Mouse (Mus musculus) forebrain, postnatal 0 days (tissue): Measurements from ENCODE around the gene Golga2. TPM values are rescaled to one million over a fixed set of nuclear protein-coding genes. Genes with fewer than 3 reads are reported as not detected.

Source experiments
- ATAC-seq: fragments of 200-750 bp; cut with Nextera tagmentation; 2 replicates; pipeline ENCODE4 v1.8.0; 2017; ENCODE audit warnings: mild to moderate bottlenecking, moderate library complexity
- DNase-seq: peaks from one replicate; pipeline ENCODE4 v3.0.0-alpha.2; 2015
- H3K27ac ChIP-seq: fragments of 300-500 bp; sonication (generic); 2 replicates; pipeline ENCODE4 v1.5.1; 2014; ENCODE audit warnings: low read depth, mild to moderate bottlenecking, antibody characterized with exemption, low read length, moderate library complexity, mixed read lengths
- H3K27me3 ChIP-seq: fragments of 300-500 bp; sonication (generic); 2 replicates; pipeline ENCODE4 v1.6.1; 2014; ENCODE audit warnings: mild to moderate bottlenecking, low read length, mixed read lengths; ENCODE audit not compliant: insufficient read depth
- H3K36me3 ChIP-seq: fragments of 300-500 bp; sonication (generic); 2 replicates; pipeline ENCODE4 v1.6.1; 2014; ENCODE audit warnings: mild to moderate bottlenecking, moderate library complexity; ENCODE audit not compliant: insufficient read depth
- H3K4me1 ChIP-seq: fragments of 300-500 bp; sonication (generic); 2 replicates; pipeline ENCODE4 v1.6.1; 2014; ENCODE audit warnings: antibody characterized with exemption; ENCODE audit not compliant: insufficient read depth
- H3K4me2 ChIP-seq: fragments of 300-500 bp; sonication (generic); 2 replicates; pipeline ENCODE4 v1.6.1; 2014; ENCODE audit warnings: low read depth, mild to moderate bottlenecking, moderate library complexity
- H3K4me3 ChIP-seq: fragments of 300-500 bp; sonication (generic); 2 replicates; pipeline ENCODE4 v1.5.1; 2014; ENCODE audit warnings: low read depth, low read length, mixed read lengths
- H3K9ac ChIP-seq: fragments of 300-500 bp; sonication (generic); 2 replicates; pipeline ENCODE4 v1.6.1; 2014; ENCODE audit warnings: mild to moderate bottlenecking
- H3K9me3 ChIP-seq: fragments of 300-500 bp; sonication (generic); 2 replicates; pipeline ENCODE4 v1.6.1; 2016; ENCODE audit warnings: low read length
- CTCF ChIP-seq: sonication (generic); IDR thresholded peaks from 2 replicates; pipeline ENCODE4 v1.5.1; 2016; ENCODE audit warnings: antibody characterized with exemption, control low read depth, low read depth
- WGBS: fragments of 180-500 bp; shearing (Covaris S2); extraction: QIAGEN DNeasy Blood & Tissue Kit; methylation state at CpG from one replicate; pipeline ENCODE4 v1.1.7; 2014; 5-methylcytosine and 5-hydroxymethylcytosine counted together
- polyA plus RNA-seq: library from polyadenylated mRNA; unstranded; fragments of >200 nt; fragmentation: Nextera tagmentation; extraction: Ambion mirVana; gene quantifications from 2 replicates; pipeline ENCODE4 v1.2.1, GENCODE M21; 2015
- total RNA-seq: library from RNA; depleted of rRNA; stranded (reverse); fragments of >200 nt; gene quantifications from 2 replicates; pipeline ENCODE4 v1.2.3, GENCODE M21; 2014

The Golga2 gene
- total and polyA plus RNA-seq, 2 experiments from 2014 or later, result 22.1 to 64.4 TPM

DNA sequence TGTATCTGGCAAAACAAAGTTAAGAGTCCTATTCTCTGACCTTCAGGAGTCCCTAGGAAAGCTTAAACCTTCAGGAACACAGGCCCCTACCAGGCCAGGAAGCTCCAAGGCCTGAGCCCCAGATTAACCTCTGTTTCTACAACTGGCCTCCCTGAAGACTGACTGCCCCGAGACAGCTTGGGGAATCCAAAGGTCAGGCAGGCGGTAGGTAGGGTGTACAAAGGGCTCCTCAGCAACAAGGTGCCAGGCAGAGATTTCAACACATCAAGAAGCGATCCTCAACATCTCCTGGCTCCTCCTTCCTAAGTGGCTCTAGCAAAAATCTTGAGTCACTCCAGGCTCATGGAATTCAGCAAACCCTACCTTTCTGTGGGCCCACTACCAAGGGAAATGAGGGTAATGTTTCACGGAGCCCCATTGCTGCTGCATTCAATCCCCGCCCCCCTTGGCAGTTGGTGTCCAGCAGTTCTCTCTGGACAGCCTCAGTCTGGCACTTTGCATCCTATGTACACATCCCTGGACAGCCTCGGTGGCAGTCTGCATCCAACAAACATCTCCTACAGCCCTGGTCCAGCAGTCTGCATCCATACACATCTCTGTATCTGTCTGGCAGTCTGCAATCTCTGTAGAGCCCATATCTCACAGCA is 28.2 kb upstream of the Golga2 start:
- peak overlapping the region; percentile 86 for H3K4me3 ChIP-seq
- H3K9me3 ChIP-seq, result no peaks in the 10 kb centered on the region
- no peaks in the 10 kb centered on the region for H3K27me3 ChIP-seq
- peak overlapping the region; percentile 71 for H3K4me2 ChIP-seq
- WGBS, result 60% methylated on average over 6 of the region's 6 CpGs
- ATAC-seq (no peak), DNase-seq (no peak)
- TF ChIP-seq CTCF, result no peak
- no peak overlapping the region for H3K27ac ChIP-seq
- peaks cover 28% of the 10 kb centered on the region for H3K36me3 ChIP-seq
- no peaks in the 10 kb centered on the region for H3K4me1 ChIP-seq
- H3K9ac ChIP-seq, result peak overlapping the region; percentile 81

DNA sequence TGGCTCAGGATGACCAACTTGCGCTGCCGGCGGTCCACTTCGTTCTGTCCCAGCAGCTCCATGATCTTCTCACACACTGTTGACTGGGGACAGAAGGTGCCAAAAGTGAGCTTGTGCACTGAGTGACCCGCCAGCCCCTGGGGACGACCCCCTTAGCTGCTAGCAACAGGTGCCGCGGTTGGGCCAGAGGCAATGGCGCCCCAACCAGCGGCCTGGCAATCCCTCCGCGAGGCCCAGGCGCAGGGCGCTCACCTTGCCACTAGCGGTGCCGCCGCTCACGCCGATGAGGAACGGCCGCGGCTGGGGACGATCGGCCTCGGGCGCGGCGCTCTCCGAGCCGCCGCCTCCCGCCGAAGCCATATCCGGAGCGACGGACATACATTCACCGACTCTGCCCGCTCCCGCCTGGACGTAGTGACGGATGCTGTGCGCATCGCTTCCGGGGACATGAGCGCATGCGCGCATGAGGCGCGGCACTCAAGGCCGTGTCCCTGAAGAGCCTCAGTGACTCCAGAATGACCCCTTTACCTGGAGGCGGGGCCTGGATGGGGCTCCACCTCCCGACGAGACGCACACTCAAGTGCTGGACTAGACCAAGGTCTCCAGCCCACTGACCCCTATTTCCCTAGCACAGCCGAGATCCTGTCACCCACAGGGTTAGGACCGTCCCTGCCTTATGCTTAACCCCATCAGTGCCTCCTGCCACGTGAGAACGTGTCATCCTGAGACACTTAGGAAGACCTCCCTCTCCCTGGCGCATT is 27.3 kb upstream of the Golga2 start, which contains the start of gene Uck1:
TSS of gene Uck1 (minus strand) at position 503 of the 761 bp plus-strand sequence.
- Histone ChIP-seq H3K27me3 (no peaks in the 10 kb centered on the region), H3K9me3 (no peaks in the 10 kb centered on the region), H3K4me3 (peak within 1 kb of the TSS; percentile 86), H3K36me3 (peaks cover 20% of the 10 kb centered on the region), H3K27ac (peak within 1 kb of the TSS; percentile 69), H3K4me2 (peak within 1 kb of the TSS; percentile 71), H3K4me1 (no peaks in the 10 kb centered on the region), H3K9ac (peak within 1 kb of the TSS; percentile 81)
- TF ChIP-seq CTCF, result no peak
- peak; percentile 97 for ATAC-seq
- WGBS, result 2% methylated on average over 59 of the region's 59 CpGs
- peak; percentile 91 for DNase-seq

DNA sequence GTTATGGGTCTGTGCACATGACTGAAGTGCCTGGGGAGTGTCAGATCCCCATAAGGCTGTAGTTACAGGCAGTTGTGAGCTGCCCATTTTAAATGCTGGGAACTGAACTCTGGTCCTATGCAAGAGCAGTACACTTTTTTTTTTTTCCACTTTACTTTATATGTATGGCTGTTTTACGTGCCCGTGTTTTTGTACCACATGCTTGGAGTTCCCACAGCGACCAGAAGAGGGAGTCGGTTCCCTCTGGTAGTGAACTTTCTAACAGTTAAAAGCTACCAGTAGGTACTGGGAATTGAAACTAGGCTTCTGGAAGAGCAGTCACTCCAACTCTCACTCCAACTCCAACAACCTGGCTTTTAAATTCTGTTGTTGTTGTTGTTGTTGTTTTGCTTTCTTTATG is 26.5 kb upstream of the Golga2 start:
- peaks cover 20% of the 10 kb centered on the region for H3K36me3 ChIP-seq
- H3K4me1 ChIP-seq, result no peaks in the 10 kb centered on the region
- H3K27me3 ChIP-seq, result no peaks in the 10 kb centered on the region
- H3K9me3 ChIP-seq, result no peaks in the 10 kb centered on the region
- no peak overlapping the region for H3K4me3 ChIP-seq
- WGBS, result 25% methylated on average over 4 of the region's 4 CpGs
- DNase-seq, result peak; percentile 36
- H3K4me2 ChIP-seq, result peak overlapping the region; percentile 71
- no peak overlapping the region for H3K9ac ChIP-seq
- TF ChIP-seq CTCF, result peak; percentile 61
- no peak overlapping the region for H3K27ac ChIP-seq
- no peak for ATAC-seq

DNA sequence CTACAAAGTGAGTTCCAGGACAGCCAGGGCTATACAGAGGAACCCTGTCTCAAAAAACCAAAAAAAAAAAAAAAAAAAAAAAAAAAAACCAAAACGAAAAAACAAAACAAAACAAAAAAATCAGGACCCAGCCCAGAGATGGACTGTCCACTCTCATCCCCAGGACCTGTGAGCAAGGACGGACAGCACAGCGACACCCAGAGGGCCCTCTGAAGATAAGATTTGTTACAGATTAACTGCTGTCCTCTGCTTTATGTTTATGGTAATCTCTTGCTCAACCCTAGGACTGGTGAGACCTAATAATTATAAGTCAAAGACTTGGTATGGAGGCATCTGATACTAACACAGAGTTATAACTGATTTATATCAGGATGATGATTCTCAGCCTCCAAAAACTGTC is 11.4 kb upstream of the Golga2 start:
- H3K4me1 ChIP-seq, result no peaks in the 10 kb centered on the region
- no peak overlapping the region for H3K27ac ChIP-seq
- TF ChIP-seq CTCF, result no peak
- ATAC-seq (no peak), DNase-seq (no peak)
- 78% methylated on average over 3 of the region's 3 CpGs for WGBS
- H3K27me3 ChIP-seq, result no peaks in the 10 kb centered on the region
- no peak overlapping the region for H3K4me2 ChIP-seq
- no peak overlapping the region for H3K4me3 ChIP-seq
- H3K9me3 ChIP-seq, result no peaks in the 10 kb centered on the region
- peaks cover 34% of the 10 kb centered on the region for H3K36me3 ChIP-seq
- no peak overlapping the region for H3K9ac ChIP-seq

DNA sequence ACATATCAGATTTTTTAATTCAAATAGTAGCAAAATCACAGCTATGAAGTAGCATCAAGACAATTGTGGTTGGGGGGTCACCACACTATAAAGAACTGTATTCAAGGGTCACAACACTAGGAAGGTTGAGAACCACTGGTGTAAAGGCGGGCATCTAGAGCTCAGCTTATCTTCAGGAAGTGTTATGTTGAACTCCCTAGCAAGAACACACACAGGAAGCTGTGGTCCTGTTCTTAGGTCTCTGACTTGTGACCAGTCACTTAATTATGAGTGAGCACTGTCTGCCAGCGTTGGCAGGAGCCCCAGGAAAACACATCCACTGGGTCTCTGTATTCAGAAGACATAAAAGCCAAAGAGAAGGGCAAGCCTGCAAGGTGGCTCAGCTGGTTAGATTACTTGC is 4.9 kb upstream of the Golga2 start:
- H3K4me3 ChIP-seq, result no peak overlapping the region
- DNase-seq (no peak), ATAC-seq (no peak)
- no peak overlapping the region for H3K27ac ChIP-seq
- no peak overlapping the region for H3K9ac ChIP-seq
- no peak overlapping the region for H3K4me2 ChIP-seq
- peaks cover 56% of the 10 kb centered on the region for H3K36me3 ChIP-seq
- no peak for TF ChIP-seq CTCF
- H3K4me1 ChIP-seq, result peaks cover 9% of the 10 kb centered on the region
- 93% methylated on average over 2 of the region's 2 CpGs for WGBS
- no peaks in the 10 kb centered on the region for H3K27me3 ChIP-seq
- no peaks in the 10 kb centered on the region for H3K9me3 ChIP-seq

DNA sequence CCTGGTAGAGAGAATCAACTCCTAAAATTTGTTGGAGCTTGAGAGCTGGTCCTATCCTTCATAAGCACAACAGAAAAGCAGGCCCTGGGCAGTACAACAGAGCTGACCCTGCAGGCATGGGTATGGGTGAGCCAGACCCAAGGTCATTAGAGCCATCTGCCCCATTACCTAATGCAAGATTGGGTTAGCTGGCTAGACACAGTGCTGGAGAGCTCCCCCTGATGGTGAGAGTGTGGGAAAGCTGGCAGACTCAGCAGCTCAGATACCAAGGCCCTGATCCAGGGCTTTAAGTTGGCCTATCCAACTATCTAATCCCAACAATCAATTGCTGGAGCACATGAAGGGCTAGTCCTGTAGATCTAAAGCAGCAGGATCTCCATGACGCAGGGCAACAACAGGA is 4.5 kb upstream of the Golga2 start:
- TF ChIP-seq CTCF, result peak; percentile 64
- no peaks in the 10 kb centered on the region for H3K9me3 ChIP-seq
- no peak overlapping the region for H3K4me3 ChIP-seq
- no peak overlapping the region for H3K9ac ChIP-seq
- ATAC-seq (no peak), DNase-seq (peak; percentile 28)
- peaks cover 53% of the 10 kb centered on the region for H3K36me3 ChIP-seq
- WGBS, result 90% methylated on average over 1 of the region's 1 CpGs
- H3K4me1 ChIP-seq, result peaks cover 10% of the 10 kb centered on the region
- no peak overlapping the region for H3K4me2 ChIP-seq
- H3K27ac ChIP-seq, result no peak overlapping the region
- no peaks in the 10 kb centered on the region for H3K27me3 ChIP-seq

DNA sequence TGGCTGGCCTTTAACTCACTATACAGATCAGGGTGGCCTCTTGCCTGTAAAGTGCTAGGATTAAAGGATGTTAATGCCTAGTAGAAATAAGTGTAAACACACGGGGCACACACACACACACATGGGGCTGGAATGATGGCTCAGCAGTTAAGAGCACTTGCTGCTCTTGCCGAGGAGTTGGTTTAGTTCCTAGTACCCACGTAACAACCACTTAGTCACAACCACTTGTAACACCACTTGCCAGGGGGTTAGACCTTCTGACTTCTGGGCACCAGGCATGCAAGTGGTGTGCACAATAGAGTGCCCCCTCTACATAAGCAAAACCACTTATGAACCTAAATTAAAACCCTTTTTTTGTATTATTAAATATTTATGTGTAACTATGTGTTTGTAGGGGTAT is 3.2 kb upstream of the Golga2 start:
- Histone ChIP-seq H3K4me3 (no peak overlapping the region), H3K27me3 (no peaks in the 10 kb centered on the region), H3K36me3 (peaks cover 41% of the 10 kb centered on the region), H3K9me3 (no peaks in the 10 kb centered on the region), H3K4me1 (peaks cover 14% of the 10 kb centered on the region), H3K27ac (no peak overlapping the region), H3K4me2 (no peak overlapping the region), H3K9ac (no peak overlapping the region)
- no peak for ATAC-seq
- no peak for DNase-seq
- no peak for TF ChIP-seq CTCF
- WGBS, result 93% methylated on average over 3 of the region's 3 CpGs
